Mouse (Mus musculus): Measurements from ENCODE around the gene Kank1.
A peak's percentile ranks its signal among the peaks of the same experiment; 100 is the strongest.

GRCm38 (mm10) chr19:25340630-25341620, 104.2 kb downstream of the Kank1 start:
- peak; percentile 65; the same call in 1 of the 2 replicates for TF ChIP-seq CTCF (IDR thresholded peaks at IDR 0.05; ENCODE audit: borderline replicate concordance, extremely low read depth, insufficient read depth, insufficient read length)
- TF ChIP-seq POLR2A (IDR thresholded peaks at IDR 0.05; ENCODE audit: borderline replicate concordance, extremely low read depth, insufficient read depth, insufficient read length, poor library complexity, severe bottlenecking): no peak

All from brain, embryonic 14.5 days (tissue).